Mouse (Mus musculus): ENCODE results near the gene Med27.

Med27 gene

DNA sequence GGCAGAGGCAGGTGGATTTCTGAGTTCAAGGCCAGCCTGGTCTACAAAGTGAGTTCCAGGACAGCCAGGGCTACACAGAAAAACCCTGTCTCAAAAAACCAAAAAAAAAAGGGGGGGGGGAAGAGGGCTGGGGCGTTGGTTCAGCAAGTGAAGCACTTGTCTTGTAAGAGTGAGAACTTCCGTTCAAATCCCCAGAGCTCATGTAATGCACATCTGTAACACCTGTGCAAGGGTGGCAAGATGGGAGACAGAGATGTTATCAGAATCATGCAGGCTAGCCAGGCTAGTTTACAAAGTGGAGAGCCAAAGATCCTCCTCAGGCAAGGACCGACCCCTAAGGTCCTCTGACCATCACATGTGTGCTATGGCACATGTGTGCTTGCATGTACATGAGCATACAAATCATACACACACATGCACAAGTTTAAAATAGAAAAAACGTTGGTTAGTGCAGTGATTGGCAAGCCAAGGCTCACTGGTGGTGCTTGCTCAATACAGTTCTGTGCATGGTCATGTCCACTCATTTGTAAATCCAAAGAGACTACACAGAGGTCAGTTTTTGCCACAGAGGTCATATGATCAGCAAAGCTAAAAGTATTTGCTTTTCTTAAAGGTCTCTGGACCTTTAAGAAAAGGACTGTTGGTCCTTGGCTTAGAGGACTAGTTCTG lies 91.4 kb downstream of the Med27 start:
- DNase-seq, result no peak

DNA sequence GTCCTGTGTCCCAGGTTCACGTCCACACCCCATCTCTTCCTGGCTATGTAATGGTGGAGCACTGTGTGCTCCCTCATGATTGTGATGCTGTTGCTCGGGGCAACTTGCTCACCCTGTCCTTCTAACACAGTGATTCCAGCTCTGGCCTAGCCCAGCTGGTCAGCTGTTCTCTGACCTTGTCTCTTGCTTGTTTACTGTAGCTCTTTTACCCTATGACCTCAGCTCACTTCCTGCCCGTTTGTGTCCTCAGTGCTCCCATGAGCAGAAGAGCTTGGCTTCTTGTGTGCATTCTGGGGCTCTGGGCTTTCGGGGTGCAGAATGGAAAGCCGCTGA lies 91.9 kb downstream of the Med27 start:
- no peak for DNase-seq

DNA sequence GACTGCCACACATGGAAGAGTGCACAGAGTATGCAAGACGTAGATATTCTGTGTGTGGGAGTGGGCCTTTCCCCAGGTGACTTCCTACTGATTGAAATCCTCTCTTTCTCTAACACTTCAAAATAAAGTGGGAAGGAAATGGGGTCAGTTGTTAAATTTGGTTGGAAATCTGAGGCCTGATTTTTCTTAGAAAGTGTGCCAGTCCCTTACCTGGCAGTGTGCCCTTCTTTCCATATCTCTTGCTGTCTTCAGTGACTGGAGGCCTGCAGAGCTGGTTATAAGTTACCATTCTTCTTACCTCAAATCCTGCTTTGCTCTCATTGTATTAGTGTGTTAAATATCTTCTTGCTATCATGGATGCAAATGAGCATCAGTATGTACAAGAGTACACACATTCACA lies 92.4 kb downstream of the Med27 start:
- DNase-seq, result no peak

- no peak for DNase-seq
These were observed 92.8 kb downstream of the Med27 start for GRCm38 (mm10) chr2:29439396-29439795.

DNA sequence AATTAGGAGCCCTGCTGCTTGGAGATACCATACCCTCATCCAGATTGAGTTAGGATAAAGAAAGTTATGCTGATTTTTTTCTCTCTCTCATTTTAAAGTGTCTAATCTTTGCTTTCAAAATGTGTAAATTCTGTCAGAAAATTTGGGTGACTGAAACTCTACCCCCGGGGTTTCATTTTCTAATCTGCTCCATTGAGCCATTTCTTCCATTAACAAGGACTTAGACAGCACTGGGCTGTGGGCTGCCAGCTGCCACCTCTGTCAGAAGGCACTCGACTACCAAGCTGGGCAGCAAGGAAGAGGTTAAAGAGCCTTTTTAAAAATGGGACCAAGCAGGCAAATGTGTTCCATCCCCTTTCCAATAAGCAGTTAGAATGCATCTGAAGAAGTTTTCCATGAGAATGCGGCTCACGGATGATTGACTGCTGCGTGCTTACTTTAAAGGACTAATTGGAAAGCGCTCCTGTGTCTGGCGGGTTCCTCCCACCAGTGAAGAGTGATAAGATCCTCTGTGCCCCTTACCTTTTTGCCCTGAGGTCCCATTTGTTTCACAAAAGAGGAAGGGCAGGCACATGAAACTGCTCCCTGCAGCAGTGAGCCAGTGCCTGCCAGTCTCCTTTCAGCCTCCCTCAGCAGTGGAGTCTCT lies 93.4 kb downstream of the Med27 start:
- no peak for DNase-seq

GRCm38 (mm10) chr2:29442275-29442674 lies 95.7 kb downstream of the Med27 start:
- no peak for DNase-seq

GRCm38 (mm10) chr2:29443626-29444217 lies 97.1 kb downstream of the Med27 start:
- no peak for DNase-seq

GRCm38 (mm10) chr2:29448476-29449002 lies 101.9 kb downstream of the Med27 start:
- DNase-seq, result no peak

GRCm38 (mm10) chr2:29451368-29451999 lies 104.9 kb downstream of the Med27 start:
- no peak for DNase-seq

GRCm38 (mm10) chr2:29453376-29453775 lies 106.8 kb downstream of the Med27 start:
- no peak for DNase-seq

- no peak for DNase-seq
These were observed 110.2 kb downstream of the Med27 start for GRCm38 (mm10) chr2:29456631-29457320.

DNA sequence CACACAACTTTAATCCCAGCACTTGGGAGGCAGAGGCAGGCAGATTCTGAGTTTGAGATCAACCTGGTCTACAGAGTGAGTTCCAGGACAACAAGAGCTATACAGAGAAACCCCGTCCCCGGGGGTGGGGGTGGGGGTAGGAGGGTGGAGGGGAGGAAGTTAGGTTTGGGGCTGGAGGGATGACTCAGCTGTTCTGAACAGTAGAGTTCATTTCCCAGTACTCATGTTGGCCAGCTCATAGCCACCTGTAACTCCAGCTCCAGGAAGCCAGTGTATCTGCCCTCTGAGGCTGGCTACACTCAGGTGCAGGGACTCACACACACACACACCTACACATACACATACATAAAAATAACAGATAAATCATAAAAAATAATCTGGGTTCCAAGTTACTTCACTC lies 111.1 kb downstream of the Med27 start:
- peak; percentile 8 to 26 for DNase-seq

- DNase-seq, result no peak
These were observed 111.8 kb downstream of the Med27 start for GRCm38 (mm10) chr2:29458346-29458950.

- DNase-seq, result no peak
These were observed 113.0 kb downstream of the Med27 start for GRCm38 (mm10) chr2:29459648-29460047.

- DNase-seq, result no peak
These were observed 115.2 kb downstream of the Med27 start for GRCm38 (mm10) chr2:29461841-29462240.

- no peak for DNase-seq
These were observed 116.5 kb downstream of the Med27 start for GRCm38 (mm10) chr2:29463039-29463585.

DNA sequence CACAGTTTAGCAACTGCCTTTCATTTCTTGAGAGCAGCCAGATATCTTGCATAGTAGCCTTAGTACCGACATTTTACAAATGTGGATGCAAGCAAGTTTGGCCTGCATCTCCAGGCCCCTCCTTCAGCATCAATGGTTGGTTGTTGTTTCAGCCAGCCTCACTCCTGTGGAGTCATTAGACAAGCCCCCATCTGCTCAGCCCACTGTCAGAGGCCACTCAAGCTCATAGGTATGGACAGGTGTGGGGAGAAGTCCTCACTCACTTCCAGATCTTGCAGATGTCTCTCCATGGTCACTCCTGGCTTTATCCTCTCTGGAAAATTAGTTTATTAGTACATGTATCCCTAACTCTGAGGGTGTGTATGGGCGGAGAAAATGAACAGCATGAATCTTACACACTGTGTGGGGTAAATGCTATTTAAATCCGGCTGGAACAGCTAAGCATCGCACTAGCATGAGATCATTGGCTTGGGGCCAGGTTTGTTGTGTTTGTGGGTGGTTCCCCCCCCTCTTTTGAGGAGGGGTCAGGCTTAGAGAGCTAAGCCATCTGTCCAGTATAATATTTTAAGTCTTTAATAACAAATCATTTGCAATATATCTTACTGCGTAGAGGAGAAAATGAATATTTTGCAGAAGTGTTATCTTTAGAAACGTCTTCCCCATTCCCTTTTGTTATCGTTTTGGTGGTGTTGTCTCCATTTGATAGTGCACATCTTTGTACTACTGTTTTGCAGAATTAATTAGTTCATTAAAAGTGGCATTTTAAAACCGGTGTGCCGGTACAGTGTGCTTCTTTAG lies 118.4 kb downstream of the Med27 start:
- DNase-seq, result no peak

DNA sequence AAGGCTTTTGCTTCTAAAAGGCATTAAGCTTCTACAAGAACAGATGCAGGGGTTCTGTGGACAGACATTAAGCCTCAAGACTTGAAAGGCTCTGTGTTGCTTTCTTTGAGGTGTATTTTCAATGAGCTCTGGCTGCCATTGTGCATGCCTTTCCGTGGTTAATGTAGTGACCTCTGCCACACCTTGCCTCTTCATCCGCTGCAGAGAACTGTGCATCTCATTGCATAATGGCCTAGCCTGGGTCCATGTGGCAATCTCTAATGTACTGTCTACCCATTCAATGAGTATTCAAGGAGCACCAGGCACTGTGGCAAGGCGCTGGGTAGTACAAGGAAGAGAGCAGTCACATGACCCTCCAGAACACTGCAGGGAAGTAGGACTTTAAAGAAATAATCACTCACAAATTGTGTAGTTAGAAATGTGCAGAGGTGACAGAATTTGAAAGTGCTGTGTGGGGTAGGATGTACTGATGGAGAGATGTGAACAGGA lies 119.1 kb downstream of the Med27 start:
- DNase-seq, result no peak

GRCm38 (mm10) chr2:29466396-29466795 lies 119.8 kb downstream of the Med27 start:
- no peak for DNase-seq

GRCm38 (mm10) chr2:29468517-29468936 lies 121.9 kb downstream of the Med27 start:
- no peak for DNase-seq

DNA sequence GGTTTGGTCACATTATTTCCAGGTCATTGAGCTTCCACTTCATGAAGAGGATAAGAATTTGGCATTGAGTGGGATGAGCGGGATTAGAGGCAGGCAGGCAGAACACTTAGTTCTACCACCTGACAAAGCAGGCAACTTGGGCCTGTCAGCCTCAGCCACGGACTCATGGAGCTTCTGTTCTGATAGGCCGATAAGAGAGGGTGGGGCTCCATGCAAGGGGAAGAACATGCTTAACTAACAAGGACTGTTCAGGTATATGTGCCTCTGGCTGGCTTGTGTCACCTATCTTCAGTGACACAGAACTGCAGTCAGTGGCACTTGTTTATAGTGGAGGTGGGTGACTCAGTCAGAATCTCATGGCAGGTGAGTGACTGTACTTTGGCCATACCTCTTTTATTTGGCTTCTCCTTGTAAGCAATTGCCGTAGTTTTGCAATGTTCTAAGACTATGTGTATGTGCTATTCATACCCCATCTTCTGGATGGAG lies 126.4 kb downstream of the Med27 start:
- no peak for DNase-seq

Data from thymus, postnatal 36 days (tissue).